Mouse (Mus musculus): ENCODE results near the gene Mybl2. TPM values are rescaled to one million over a fixed set of nuclear protein-coding genes. Genes with fewer than 3 reads are reported as not detected.

Mybl2 gene
- polyA plus RNA-seq, 1 experiment from 2014 or later, result 24.8 TPM

- Histone ChIP-seq H3K27me3 (no peaks in the 10 kb centered on the region), H3K4me1 (no peaks in the 10 kb centered on the region), H3K9ac (no peak overlapping the region), H3K36me3 (no peaks in the 10 kb centered on the region), H3K4me3 (replicated peaks) (no peak overlapping the region), H3K4me2 (replicated peaks) (no peak overlapping the region), H3K9me3 (replicated peaks) (no peaks in the 10 kb centered on the region), H3K27ac (replicated peaks) (no peak overlapping the region)
- ATAC-seq (ENCODE audit: insufficient number of reproducible peaks, low FRiP score, low TSS enrichment, low read depth), result no peak
- WGBS, result 75% methylated on average over 5 of the region's 5 CpGs
Measured at GRCm38 (mm10) chr2:163089475-163090123, 35.1 kb downstream of the Mybl2 start.

- Histone ChIP-seq H3K4me1 (no peaks in the 10 kb centered on the region), H3K27me3 (0 out of 2 replicates have a peak, but pooled peaks cover 2% of the 10 kb centered on the region), H3K9ac (no peak overlapping the region), H3K4me2 (replicated peaks) (no peak overlapping the region), H3K27ac (replicated peaks) (no peak overlapping the region), H3K36me3 (no peaks in the 10 kb centered on the region), H3K4me3 (replicated peaks) (no peak overlapping the region), H3K9me3 (replicated peaks) (no peaks in the 10 kb centered on the region)
- 96% methylated on average over 10 of the region's 10 CpGs for WGBS
- ATAC-seq (ENCODE audit: insufficient number of reproducible peaks, low FRiP score, low TSS enrichment, low read depth), result no peak
Measured at GRCm38 (mm10) chr2:163094909-163095308, 40.4 kb downstream of the Mybl2 start.

- H3K4me3 ChIP-seq (replicated peaks), result no peak overlapping the region
- no peak for ATAC-seq (ENCODE audit: insufficient number of reproducible peaks, low FRiP score, low TSS enrichment, low read depth)
- WGBS, result 65% methylated on average over 3 of the region's 3 CpGs
- no peaks in the 10 kb centered on the region for H3K4me1 ChIP-seq
- H3K9me3 ChIP-seq (replicated peaks), result no peaks in the 10 kb centered on the region
- no peak overlapping the region for H3K9ac ChIP-seq
- no peaks in the 10 kb centered on the region for H3K36me3 ChIP-seq
- H3K27ac ChIP-seq (replicated peaks), result no peak overlapping the region
- no peak overlapping the region for H3K4me2 ChIP-seq (replicated peaks)
- 0 out of 2 replicates have a peak, but pooled peaks cover 2% of the 10 kb centered on the region for H3K27me3 ChIP-seq
Measured at GRCm38 (mm10) chr2:163095784-163096183, 41.3 kb downstream of the Mybl2 start.

- no peak for ATAC-seq (ENCODE audit: insufficient number of reproducible peaks, low FRiP score, low TSS enrichment, low read depth)
Measured at GRCm38 (mm10) chr2:163099919-163100318, 45.4 kb downstream of the Mybl2 start.

GRCm38 (mm10) chr2:163100551-163100950, 46.1 kb downstream of the Mybl2 start:
- Histone ChIP-seq H3K4me3 (replicated peaks) (no peak overlapping the region), H3K4me1 (peaks cover 21% of the 10 kb centered on the region), H3K27me3 (0 out of 2 replicates have a peak, but pooled peaks cover 2% of the 10 kb centered on the region), H3K9me3 (replicated peaks) (no peaks in the 10 kb centered on the region), H3K4me2 (replicated peaks) (no peak overlapping the region), H3K36me3 (no peaks in the 10 kb centered on the region), H3K9ac (no peak overlapping the region), H3K27ac (replicated peaks) (no peak overlapping the region)
- no peak for ATAC-seq (ENCODE audit: insufficient number of reproducible peaks, low FRiP score, low TSS enrichment, low read depth)
- 63% methylated on average over 5 of the region's 5 CpGs for WGBS

More at GRCm38 (mm10) chr2:163099919-163100318, 45.4 kb downstream of the Mybl2 start:
- no peaks in the 10 kb centered on the region for H3K9me3 ChIP-seq (replicated peaks)
- H3K27ac ChIP-seq (replicated peaks), result no peak overlapping the region
- no peaks in the 10 kb centered on the region for H3K36me3 ChIP-seq
- 0 out of 2 replicates have a peak, but pooled peaks cover 2% of the 10 kb centered on the region for H3K27me3 ChIP-seq
- H3K4me1 ChIP-seq, result peaks cover 21% of the 10 kb centered on the region
- H3K9ac ChIP-seq, result no peak overlapping the region
- H3K4me2 ChIP-seq (replicated peaks), result no peak overlapping the region
- no peak overlapping the region for H3K4me3 ChIP-seq (replicated peaks)
- 42% methylated on average over 8 of the region's 8 CpGs for WGBS

GRCm38 (mm10) chr2:163101646-163102203, 47.2 kb downstream of the Mybl2 start:
- ATAC-seq (ENCODE audit: insufficient number of reproducible peaks, low FRiP score, low TSS enrichment, low read depth), result peak; percentile 44; the same call in 1 of the 2 replicates
- Histone ChIP-seq H3K4me2 (replicated peaks) (no peak overlapping the region), H3K9ac (no peak overlapping the region), H3K27me3 (0 out of 2 replicates have a peak, but pooled peaks cover 2% of the 10 kb centered on the region), H3K27ac (replicated peaks) (no peak overlapping the region), H3K36me3 (no peaks in the 10 kb centered on the region), H3K9me3 (replicated peaks) (no peaks in the 10 kb centered on the region), H3K4me1 (peaks cover 21% of the 10 kb centered on the region), H3K4me3 (replicated peaks) (no peak overlapping the region)
- WGBS, result 2% methylated on average over 10 of the region's 10 CpGs

DNA sequence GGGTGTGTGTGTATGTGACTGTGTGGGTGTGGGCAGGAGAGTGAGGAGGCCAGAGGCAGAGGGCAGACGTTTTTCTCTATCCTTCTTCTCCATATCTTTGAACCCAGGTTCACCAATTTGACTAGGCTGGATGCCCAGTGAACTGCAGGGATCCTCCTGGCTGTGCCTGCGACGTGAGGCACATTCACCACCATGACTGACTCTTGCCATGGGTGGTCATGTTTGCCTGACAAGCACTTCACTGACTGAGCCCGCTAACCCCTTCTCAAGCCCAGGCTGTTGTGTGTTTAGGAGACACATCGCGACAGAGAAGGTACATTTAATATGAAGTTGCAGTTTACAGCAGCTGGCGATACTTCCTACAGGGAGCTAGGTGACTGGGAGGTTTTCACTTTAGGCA, 47.7 kb downstream of the Mybl2 start:
- H3K9ac ChIP-seq, result no peak overlapping the region
- WGBS, result 41% methylated on average over 7 of the region's 7 CpGs
- no peaks in the 10 kb centered on the region for H3K36me3 ChIP-seq
- 0 out of 2 replicates have a peak, but pooled peaks cover 2% of the 10 kb centered on the region for H3K27me3 ChIP-seq
- no peak overlapping the region for H3K27ac ChIP-seq (replicated peaks)
- no peaks in the 10 kb centered on the region for H3K9me3 ChIP-seq (replicated peaks)
- H3K4me3 ChIP-seq (replicated peaks), result no peak overlapping the region
- no peak overlapping the region for H3K4me2 ChIP-seq (replicated peaks)
- peaks cover 21% of the 10 kb centered on the region for H3K4me1 ChIP-seq
- peak; percentile 20; the same call in 1 of the 2 replicates for ATAC-seq (ENCODE audit: insufficient number of reproducible peaks, low FRiP score, low TSS enrichment, low read depth)

- H3K27ac ChIP-seq (replicated peaks), result 0 out of 2 replicates have a peak overlapping the region, but pooled peaks have one; percentile 17
- peaks cover 21% of the 10 kb centered on the region for H3K4me1 ChIP-seq
- H3K4me3 ChIP-seq (replicated peaks), result no peak overlapping the region
- H3K4me2 ChIP-seq (replicated peaks), result no peak overlapping the region
- H3K9ac ChIP-seq, result no peak overlapping the region
- 0 out of 2 replicates have a peak, but pooled peaks cover 2% of the 10 kb centered on the region for H3K27me3 ChIP-seq
- WGBS, result 24% methylated on average over 18 of the region's 18 CpGs
- H3K9me3 ChIP-seq (replicated peaks), result no peaks in the 10 kb centered on the region
- no peaks in the 10 kb centered on the region for H3K36me3 ChIP-seq
- no peak for ATAC-seq (ENCODE audit: insufficient number of reproducible peaks, low FRiP score, low TSS enrichment, low read depth)
Measured at GRCm38 (mm10) chr2:163102900-163103653, 48.6 kb downstream of the Mybl2 start.

DNA sequence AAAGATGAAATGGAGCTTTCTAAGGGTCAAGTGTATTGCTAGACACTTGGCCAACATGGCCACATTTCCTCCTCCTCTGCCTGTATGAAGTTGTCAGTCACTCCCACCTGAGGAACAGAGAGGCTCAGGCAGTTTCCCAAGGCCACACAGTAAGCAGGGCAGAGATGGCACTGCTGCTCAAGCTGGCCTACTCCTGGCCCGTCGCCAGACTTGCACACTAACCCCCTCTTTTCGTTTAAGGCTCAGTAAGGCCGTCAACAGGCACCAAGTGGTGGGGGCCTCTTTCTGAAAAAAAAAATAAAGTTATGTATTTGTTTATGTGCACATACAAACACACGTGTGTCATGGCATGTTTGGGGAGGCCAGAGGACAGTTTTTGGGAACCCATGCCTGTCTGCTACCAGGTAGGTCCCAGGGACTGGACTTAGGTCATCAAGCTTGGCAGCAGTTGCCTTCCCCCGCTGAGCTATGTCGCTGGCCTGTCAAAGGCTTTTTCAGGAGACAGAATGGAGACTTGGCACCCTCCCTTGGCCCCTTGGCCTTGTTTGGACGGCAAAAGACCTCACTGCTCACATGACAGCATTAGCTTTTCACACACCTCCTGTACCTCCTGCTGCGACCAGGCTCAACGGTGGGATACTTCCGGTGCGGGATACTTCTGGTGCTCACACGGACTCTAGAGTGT, 49.7 kb downstream of the Mybl2 start:
- WGBS, result 82% methylated on average over 13 of the region's 13 CpGs
- no peak overlapping the region for H3K4me3 ChIP-seq (replicated peaks)
- ATAC-seq (ENCODE audit: insufficient number of reproducible peaks, low FRiP score, low TSS enrichment, low read depth), result no peak
- H3K27me3 ChIP-seq, result no peaks in the 10 kb centered on the region
- no peak overlapping the region for H3K27ac ChIP-seq (replicated peaks)
- H3K9me3 ChIP-seq (replicated peaks), result no peaks in the 10 kb centered on the region
- H3K36me3 ChIP-seq, result no peaks in the 10 kb centered on the region
- H3K4me1 ChIP-seq, result peaks cover 21% of the 10 kb centered on the region
- H3K9ac ChIP-seq, result no peak overlapping the region
- H3K4me2 ChIP-seq (replicated peaks), result no peak overlapping the region

GRCm38 (mm10) chr2:163108385-163108784, 53.9 kb downstream of the Mybl2 start:
- H3K36me3 ChIP-seq, result no peaks in the 10 kb centered on the region
- H3K4me2 ChIP-seq (replicated peaks), result no peak overlapping the region
- WGBS, result 46% methylated on average over 9 of the region's 9 CpGs
- H3K27me3 ChIP-seq, result no peaks in the 10 kb centered on the region
- H3K9ac ChIP-seq, result no peak overlapping the region
- no peak for ATAC-seq (ENCODE audit: insufficient number of reproducible peaks, low FRiP score, low TSS enrichment, low read depth)
- no peaks in the 10 kb centered on the region for H3K9me3 ChIP-seq (replicated peaks)
- H3K4me3 ChIP-seq (replicated peaks), result no peak overlapping the region
- H3K27ac ChIP-seq (replicated peaks), result no peak overlapping the region
- peaks cover 10% of the 10 kb centered on the region; the same call in 1 of the 2 replicates for H3K4me1 ChIP-seq

DNA sequence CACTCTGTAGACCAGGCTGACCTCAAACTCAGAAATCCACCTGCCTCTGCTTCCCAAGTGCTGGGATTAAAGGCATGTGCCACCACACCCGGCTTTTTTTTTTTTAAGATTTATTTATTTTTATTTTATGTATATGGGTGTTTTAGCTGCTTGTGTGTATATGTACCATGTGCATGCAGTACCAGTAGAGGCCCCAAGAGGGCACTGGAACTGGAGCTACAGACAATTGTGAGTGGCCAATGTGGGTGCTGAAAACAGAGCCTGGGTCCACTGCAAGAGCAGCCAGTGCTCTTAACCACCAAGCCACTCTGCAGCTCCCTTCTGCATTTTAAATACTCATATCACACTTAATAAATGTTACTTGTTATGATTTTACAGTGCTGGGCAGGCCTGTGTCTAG, 56.2 kb downstream of the Mybl2 start:
- Histone ChIP-seq H3K27me3 (no peaks in the 10 kb centered on the region), H3K4me2 (replicated peaks) (no peak overlapping the region), H3K4me1 (peaks cover 9% of the 10 kb centered on the region; the same call in 1 of the 2 replicates), H3K36me3 (no peaks in the 10 kb centered on the region), H3K27ac (replicated peaks) (no peak overlapping the region), H3K9me3 (replicated peaks) (no peaks in the 10 kb centered on the region), H3K4me3 (replicated peaks) (no peak overlapping the region), H3K9ac (no peak overlapping the region)
- 94% methylated on average over 1 of the region's 1 CpGs for WGBS
- ATAC-seq (ENCODE audit: insufficient number of reproducible peaks, low FRiP score, low TSS enrichment, low read depth), result no peak

Data from embryonic facial prominence, embryonic 15.5 days (tissue).